Mouse (Mus musculus) liver (tissue): ENCODE results near the gene 4933430I17Rik.
"Not testable (repeated sequence)": the region's sequence is repeated elsewhere in the genome, so short reads cannot be mapped to it uniquely, and the experiment has no call there.

ENCODE experiments used
- DNase-seq: peaks from one replicate; pipeline ENCODE4 v3.0.0-alpha.2; 2020; ENCODE audit warnings: mixed read lengths

4933430I17Rik gene

GRCm38 (mm10) chr4:62524651-62525488 lies at the start of gene 4933430I17Rik, which contains the start of gene Pole3:
4933430I17Rik (plus strand) TSS chr4:62525369.
Pole3 (minus strand) TSS chr4:62525068.
- DNase-seq: peak; percentile 96

- no peak for DNase-seq
Observed at GRCm38 (mm10) chr4:62475793-62476192, 49.4 kb upstream of the 4933430I17Rik start.

- DNase-seq: no peak
Observed at GRCm38 (mm10) chr4:62477542-62478244, 47.5 kb upstream of the 4933430I17Rik start.

- not testable (repeated sequence) for DNase-seq
Observed at GRCm38 (mm10) chr4:62479593-62479936, 45.6 kb upstream of the 4933430I17Rik start.

GRCm38 (mm10) chr4:62479937-62480708 lies 45.0 kb upstream of the 4933430I17Rik start, which contains the start of gene Bspry:
Bspry (plus strand) TSS chr4:62480053.
- peak; percentile 58 for DNase-seq

GRCm38 (mm10) chr4:62480709-62481605 lies 44.2 kb upstream of the 4933430I17Rik start:
- DNase-seq: no peak

GRCm38 (mm10) chr4:62484928-62485327 lies 40.2 kb upstream of the 4933430I17Rik start:
- no peak for DNase-seq

GRCm38 (mm10) chr4:62485450-62486161 lies 39.6 kb upstream of the 4933430I17Rik start:
- DNase-seq: peak; percentile 65

- DNase-seq: no peak
Observed at GRCm38 (mm10) chr4:62486162-62486696, 38.9 kb upstream of the 4933430I17Rik start.

GRCm38 (mm10) chr4:62487172-62487571 lies 38.0 kb upstream of the 4933430I17Rik start:
- no peak for DNase-seq

- no peak for DNase-seq
Observed at GRCm38 (mm10) chr4:62487914-62488313, 37.3 kb upstream of the 4933430I17Rik start.

GRCm38 (mm10) chr4:62492682-62493081 lies 32.5 kb upstream of the 4933430I17Rik start:
- DNase-seq: no peak

GRCm38 (mm10) chr4:62494230-62494629 lies 30.9 kb upstream of the 4933430I17Rik start:
- DNase-seq: no peak

GRCm38 (mm10) chr4:62495946-62496345 lies 29.2 kb upstream of the 4933430I17Rik start:
- no peak for DNase-seq

GRCm38 (mm10) chr4:62496815-62497214 lies 28.4 kb upstream of the 4933430I17Rik start:
- DNase-seq: no peak

GRCm38 (mm10) chr4:62500799-62501198 lies 24.4 kb upstream of the 4933430I17Rik start:
- DNase-seq: no peak

- DNase-seq: no peak
Observed at GRCm38 (mm10) chr4:62501534-62501933, 23.6 kb upstream of the 4933430I17Rik start.

GRCm38 (mm10) chr4:62501964-62502732 lies 23.0 kb upstream of the 4933430I17Rik start:
- peak; percentile 91 for DNase-seq

GRCm38 (mm10) chr4:62502969-62503368 lies 22.2 kb upstream of the 4933430I17Rik start:
- DNase-seq: no peak

- no peak for DNase-seq
Observed at GRCm38 (mm10) chr4:62503374-62503970, 21.7 kb upstream of the 4933430I17Rik start, which contains the start of gene Hdhd3. Hdhd3 (minus strand) TSS chr4:62503467.
